Mouse (Mus musculus) small intestine, adult 2 months (tissue): ENCODE data around the gene Cep295nl.

Experiments used
- CTCF ChIP-seq: fragments of 200-500 bp; IDR thresholded peaks from 2 replicates; pipeline ENCODE4 v1.5.1; 2012; ENCODE audit warnings: low read depth, mild to moderate bottlenecking, control low read depth, inconsistent platforms, low read length, moderate library complexity, mixed read lengths; ENCODE audit not compliant: insufficient replicate concordance, insufficient read length; ENCODE audit errors: extremely low read depth
- POLR2A ChIP-seq: fragments of 200-500 bp; IDR thresholded peaks from 2 replicates; pipeline ENCODE4 v1.6.1; 2012; ENCODE audit warnings: low read depth, mild to moderate bottlenecking, control low read depth, inconsistent platforms, low read length, moderate library complexity

- TF ChIP-seq CTCF, result no peak
- no peak for TF ChIP-seq POLR2A
Measured at GRCm38 (mm10) chr11:118345693-118346092, 3.4 kb upstream of the Cep295nl start.
